Mouse (Mus musculus) embryo, embryonic 11 days (tissue): ENCODE data around the gene Efna2.

Experiments
- DNase-seq: peaks from one replicate; pipeline ENCODE4 v3.0.0-alpha.2; 2015

Gene Efna2

DNA sequence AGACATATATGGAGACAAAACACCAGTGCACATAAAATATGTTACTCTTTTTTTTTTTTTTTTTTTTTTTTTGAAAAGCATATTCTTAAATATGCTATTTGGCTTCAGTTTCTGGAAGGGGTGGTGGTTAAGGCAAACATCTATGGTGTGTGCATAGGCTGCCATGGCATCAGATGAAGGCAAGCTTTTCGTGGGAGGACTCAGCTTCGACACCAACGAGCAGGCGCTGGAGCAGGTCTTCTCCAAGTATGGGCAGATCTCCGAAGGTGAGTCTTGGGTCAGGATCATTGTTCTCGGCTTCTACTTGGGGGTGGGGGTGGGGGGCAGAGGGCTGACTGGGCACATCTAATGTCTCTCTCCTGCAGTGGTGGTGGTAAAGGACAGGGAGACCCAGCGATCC, 9.6 kb upstream of the Efna2 start:
- DNase-seq, result no peak

GRCm38 (mm10) chr10:80170052-80170451, 9.2 kb upstream of the Efna2 start:
- DNase-seq, result no peak

DNA sequence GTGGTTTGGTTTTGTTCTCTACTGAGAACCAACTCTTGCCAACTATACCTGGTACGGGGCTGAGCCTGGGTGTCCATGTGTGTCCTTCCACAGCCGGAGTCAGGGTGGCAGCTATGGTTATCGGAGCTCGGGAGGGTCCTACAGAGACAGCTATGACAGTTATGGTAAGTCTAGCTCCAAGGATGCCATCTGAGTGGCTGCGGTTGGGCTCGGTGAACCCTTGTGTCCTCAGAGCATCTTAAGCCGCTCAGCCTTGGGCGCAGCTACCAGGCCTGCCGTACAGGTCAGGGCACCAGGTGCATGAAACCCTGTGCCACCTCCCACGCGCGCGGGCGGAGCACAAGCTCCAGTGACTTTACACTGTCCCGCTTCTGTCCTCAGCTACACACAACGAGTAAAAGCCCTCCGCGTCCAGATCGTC, 8.7 kb upstream of the Efna2 start:
- no peak for DNase-seq

DNA sequence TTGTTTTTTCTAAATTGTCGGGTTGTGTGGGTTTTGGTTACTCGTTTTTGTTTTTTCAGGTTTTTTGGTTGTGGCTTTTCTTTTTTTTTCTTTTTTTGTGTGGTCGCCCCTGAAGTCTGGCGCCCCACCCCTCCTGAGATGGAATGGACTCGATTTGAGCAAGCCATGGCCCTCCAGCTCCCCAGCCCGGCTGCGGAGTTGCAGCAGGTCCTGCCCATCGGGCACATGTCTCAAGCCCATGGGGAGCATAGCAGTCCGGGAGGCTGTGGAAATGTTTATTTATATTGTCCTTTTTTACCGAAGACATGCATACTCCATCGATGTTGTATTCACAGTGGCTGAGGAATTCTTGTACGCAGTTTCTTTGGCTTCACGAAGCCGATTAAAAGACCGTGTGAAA, 8.0 kb upstream of the Efna2 start:
- no peak for DNase-seq

- DNase-seq, result no peak
These were observed 7.3 kb upstream of the Efna2 start for GRCm38 (mm10) chr10:80171760-80172526.

GRCm38 (mm10) chr10:80172527-80173292, 6.6 kb upstream of the Efna2 start, which contains the start of gene 1600002K03Rik:
Gene 1600002K03Rik (plus strand): TSS chr10:80172944.
- DNase-seq, result peak; percentile 94

GRCm38 (mm10) chr10:80173358-80173757, 5.9 kb upstream of the Efna2 start:
- DNase-seq, result no peak

DNA sequence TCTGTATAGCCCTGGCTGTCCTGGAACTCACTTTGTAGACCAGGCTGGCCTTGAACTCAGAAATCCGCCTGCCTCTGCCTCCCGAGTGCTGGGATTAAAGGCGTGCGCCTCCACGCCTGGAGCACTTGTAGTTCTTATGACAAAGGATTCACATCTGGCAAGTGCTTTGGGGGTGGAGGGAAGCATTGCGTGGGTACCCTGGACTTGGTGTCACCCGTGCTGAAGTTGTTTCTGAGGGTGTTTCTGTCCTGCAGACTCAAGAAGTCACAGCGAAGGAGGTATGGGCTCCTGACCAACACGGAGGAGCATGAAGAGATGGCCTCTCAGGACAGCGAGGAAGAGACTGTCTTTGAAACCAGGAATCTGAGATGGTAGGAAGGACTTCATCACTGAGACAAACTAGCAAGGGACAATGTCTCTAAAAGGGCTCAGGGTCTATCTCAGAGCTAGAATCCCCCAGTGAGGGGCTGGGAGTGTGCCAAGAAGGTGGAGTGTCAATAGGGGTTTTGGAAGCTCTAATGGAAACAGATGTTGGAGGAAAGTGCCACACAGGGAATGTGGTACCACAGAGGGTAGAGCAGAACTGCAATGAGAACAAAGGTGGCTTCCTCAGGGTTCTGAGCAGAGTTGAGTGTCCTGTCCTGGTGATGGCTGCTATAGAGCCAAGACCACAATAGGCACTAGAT, 5.2 kb upstream of the Efna2 start:
- DNase-seq, result no peak

DNA sequence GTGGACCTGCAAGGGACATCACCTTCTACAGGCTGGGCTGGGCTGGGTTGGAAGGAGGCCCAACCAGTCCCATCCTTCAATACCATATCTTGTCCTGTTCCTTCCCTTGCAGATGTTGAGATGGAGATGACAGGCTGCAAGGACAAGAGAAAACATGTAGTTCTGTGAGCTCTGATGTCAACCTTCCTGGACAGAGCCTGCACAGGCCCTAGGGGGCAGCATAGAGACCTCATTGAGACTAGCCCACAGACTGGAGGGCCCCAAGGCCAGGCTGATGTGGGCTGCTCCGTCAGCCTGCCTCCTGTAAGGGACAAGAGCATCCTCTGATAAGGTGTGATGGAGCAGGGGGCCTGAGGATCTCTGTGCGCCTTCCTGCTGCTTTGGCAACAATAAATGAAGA, 4.6 kb upstream of the Efna2 start:
- DNase-seq, result peak; percentile 80

GRCm38 (mm10) chr10:80175536-80176269, 3.6 kb upstream of the Efna2 start:
- peak; percentile 64 for DNase-seq

GRCm38 (mm10) chr10:80176270-80176834, 2.9 kb upstream of the Efna2 start:
- DNase-seq, result no peak

DNA sequence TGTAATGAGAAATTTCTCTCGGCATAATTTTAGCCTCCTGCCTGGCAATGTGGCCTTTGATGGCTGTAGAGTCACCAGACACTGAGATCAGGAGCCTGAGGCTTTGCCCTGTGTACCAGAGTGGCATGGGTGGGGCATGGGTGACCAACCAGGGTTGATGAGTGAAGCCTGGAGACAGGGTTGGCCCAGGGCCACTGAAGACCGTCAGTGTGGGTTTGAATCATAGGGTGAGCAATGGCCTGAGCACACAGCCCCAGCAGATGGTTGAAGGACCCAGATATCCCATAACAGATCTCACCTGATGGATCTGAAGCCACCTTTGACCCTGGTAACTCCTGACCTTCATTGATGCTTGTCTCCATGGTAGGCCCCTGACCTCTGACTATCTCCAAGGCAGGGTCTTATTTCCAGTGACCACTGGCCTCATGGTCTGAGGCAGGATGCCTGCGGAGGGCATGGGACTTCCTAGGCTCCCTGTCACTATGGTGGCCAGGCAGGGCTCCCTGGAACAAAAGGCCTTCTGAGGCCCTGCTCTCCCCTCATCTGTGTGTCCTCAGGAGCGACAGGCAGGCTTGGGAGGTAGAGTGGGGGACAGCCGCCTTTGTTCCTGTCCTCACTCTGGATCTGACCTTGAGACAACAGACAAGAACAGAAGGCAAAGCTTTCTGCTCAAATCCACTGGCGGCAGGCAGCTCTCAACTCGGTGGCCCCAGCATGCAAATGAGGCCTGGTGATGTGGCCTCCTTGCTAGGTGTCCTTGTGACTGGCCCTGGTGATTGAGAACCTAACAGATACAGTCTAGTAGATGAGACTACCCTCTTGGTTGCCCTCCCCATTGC, 1.6 kb upstream of the Efna2 start:
- DNase-seq, result no peak

- no peak for DNase-seq
These were observed 1.0 kb downstream of the Efna2 start for GRCm38 (mm10) chr10:80180288-80180687.

DNA sequence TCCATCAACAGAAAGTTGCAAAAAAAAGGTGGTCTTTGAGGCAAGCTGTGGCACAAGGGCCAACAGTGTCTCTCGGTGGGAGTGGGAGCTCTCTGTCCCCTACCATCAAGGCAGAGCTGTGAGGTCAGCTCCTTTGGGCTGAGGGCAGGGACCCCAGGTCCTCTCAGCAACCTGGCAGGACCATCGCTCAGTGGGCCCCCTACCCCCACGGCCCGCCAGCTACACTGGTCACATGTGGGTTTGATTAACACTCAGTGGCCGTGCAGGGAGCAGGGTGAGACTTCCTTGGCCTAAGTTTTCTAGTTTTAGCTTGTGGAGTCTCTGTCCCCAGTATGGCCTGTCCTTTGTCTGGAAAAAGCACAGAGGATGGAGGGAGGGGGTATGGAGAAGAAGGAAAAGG, 1.5 kb downstream of the Efna2 start:
- DNase-seq, result no peak

DNA sequence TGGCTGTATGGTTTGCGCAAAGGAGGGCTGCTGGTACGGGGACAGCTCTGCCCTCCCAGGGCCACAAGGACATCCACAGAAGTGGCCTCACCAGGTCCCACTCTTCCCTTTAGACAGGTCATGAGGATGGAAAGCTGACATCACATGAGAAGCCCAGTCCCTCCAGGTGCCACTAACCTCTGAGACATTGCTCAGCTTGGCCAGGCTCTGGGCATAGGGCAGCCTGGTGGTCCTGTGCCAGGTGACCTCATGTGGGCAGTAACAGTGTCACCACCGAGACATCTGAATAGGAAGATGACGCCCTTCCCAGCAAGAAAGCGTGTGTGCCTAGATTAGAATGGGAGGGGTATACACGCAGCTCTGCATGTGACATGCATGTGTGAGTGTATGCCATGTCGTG, 3.3 kb downstream of the Efna2 start:
- no peak for DNase-seq

DNA sequence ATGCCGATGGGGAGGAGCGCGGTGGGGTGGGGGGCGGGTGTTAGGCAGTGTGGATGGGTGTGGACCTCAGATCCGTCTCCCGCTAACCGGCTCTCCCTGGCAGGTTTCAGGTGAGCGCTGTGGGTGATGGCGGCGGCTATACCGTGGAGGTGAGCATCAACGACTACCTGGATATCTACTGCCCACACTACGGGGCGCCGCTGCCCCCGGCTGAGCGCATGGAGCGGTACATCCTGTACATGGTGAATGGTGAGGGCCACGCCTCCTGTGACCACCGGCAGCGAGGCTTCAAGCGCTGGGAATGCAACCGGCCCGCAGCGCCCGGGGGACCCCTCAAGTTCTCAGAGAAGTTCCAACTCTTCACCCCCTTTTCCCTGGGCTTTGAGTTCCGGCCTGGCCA, 7.4 kb downstream of the Efna2 start:
- DNase-seq, result no peak

GRCm38 (mm10) chr10:80187739-80188138, 8.5 kb downstream of the Efna2 start:
- no peak for DNase-seq

- DNase-seq, result no peak
These were observed 9.3 kb downstream of the Efna2 start for GRCm38 (mm10) chr10:80188453-80189024.

DNA sequence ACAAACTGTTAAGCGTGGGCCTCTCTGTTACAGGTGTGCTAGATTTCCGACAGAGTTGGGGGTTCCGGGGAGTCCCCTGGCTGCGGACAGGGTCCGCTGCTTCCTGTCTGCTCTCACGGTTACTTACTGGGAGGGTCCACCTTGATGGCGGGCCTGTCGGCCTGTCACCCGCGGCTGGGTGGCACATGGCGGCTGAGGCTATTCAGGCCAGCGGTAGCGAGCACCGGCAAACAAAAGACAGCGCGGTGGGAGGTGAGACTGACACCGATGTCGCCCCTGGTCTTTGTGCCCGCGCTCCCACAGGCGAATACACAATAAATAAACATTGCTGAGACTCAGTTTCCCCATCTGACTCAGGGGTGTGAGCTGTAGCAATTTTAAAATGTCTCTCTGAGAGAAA, 10.7 kb downstream of the Efna2 start:
- peak; percentile 66 for DNase-seq

DNA sequence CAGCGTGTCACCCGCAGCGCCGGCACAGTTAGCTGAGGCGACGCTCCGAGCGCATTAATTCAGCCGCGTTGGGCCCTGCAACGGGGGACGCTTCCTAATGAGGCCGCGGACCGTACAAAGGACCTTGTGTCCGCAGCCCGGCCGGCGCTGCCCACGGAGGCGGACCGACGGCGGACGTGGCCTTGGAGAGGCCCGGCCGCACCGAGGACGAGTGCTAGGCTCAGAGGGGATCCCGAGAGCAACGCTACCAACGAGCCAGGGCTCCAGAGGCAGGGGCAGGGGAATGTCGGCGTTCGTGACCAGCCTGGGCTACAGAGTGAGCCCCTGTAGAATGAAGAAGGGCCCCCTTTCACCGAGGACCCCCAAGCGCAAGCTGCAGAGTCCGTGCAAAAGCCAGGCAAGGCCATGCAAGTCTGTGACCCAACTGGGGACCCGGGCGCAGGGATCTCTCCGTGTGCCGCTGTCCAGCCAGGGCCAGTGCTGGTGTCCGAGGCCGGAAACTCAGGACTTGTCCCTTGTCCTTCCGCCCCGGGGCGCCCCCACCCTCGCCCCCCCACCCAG, 11.3 kb downstream of the Efna2 start:
- DNase-seq, result peak; percentile 79

GRCm38 (mm10) chr10:80193976-80194375, 14.7 kb downstream of the Efna2 start:
- DNase-seq, result no peak
